Mouse (Mus musculus): Measurements from ENCODE around the gene Ccdc32. TPM values are rescaled to one million over a fixed set of nuclear protein-coding genes. Genes with fewer than 3 reads are reported as not detected.

Ccdc32 gene
- 31.1 and 33.8 TPM in 2 replicates for polyA plus RNA-seq (2015; fragmentation: Nextera tagmentation; extraction: Ambion mirVana)

GRCm38 (mm10) chr2:119028941-119029551 is at the start of gene Ccdc32:
Gene Ccdc32, minus strand, starts transcription at chr2:119029393.
- Histone ChIP-seq H3K27me3 (peaks cover 11% of the 10 kb centered on the region; the same call in 1 of the 2 replicates), H3K27ac (no peak within 1 kb of the TSS), H3K9ac (peak within 1 kb of the TSS; percentile 79), H3K4me2 (peak within 1 kb of the TSS; percentile 78), H3K9me3 (replicated peaks) (no peaks in the 10 kb centered on the region), H3K4me1 (peaks cover 21% of the 10 kb centered on the region), H3K36me3 (ENCODE audit: poor library complexity, severe bottlenecking) (peaks cover 15% of the 10 kb centered on the region), H3K4me3 (peak within 1 kb of the TSS; percentile 73)
- under 1% methylated on average over 28 of the region's 28 CpGs for WGBS
- peak; percentile 98 for ATAC-seq

- ATAC-seq, result no peak
- peaks cover 38% of the 10 kb centered on the region for H3K36me3 ChIP-seq (ENCODE audit: poor library complexity, severe bottlenecking)
- H3K9ac ChIP-seq, result no peak overlapping the region
- no peaks in the 10 kb centered on the region for H3K4me1 ChIP-seq
- H3K27me3 ChIP-seq, result no peaks in the 10 kb centered on the region
- H3K9me3 ChIP-seq (replicated peaks), result no peaks in the 10 kb centered on the region
- no peak overlapping the region for H3K4me3 ChIP-seq
- no peak overlapping the region for H3K27ac ChIP-seq
- WGBS, result 92% methylated on average over 4 of the region's 4 CpGs
- H3K4me2 ChIP-seq, result no peak overlapping the region
These were observed 43.2 kb upstream of the Ccdc32 start for GRCm38 (mm10) chr2:119072397-119072796.

GRCm38 (mm10) chr2:119060139-119060538 is 30.9 kb upstream of the Ccdc32 start:
- Histone ChIP-seq H3K9ac (no peak overlapping the region), H3K27ac (no peak overlapping the region), H3K4me3 (no peak overlapping the region), H3K4me1 (no peaks in the 10 kb centered on the region), H3K27me3 (no peaks in the 10 kb centered on the region), H3K9me3 (replicated peaks) (no peaks in the 10 kb centered on the region), H3K36me3 (ENCODE audit: poor library complexity, severe bottlenecking) (peaks cover 37% of the 10 kb centered on the region), H3K4me2 (no peak overlapping the region)
- 99% methylated on average over 2 of the region's 2 CpGs for WGBS
- no peak for ATAC-seq

GRCm38 (mm10) chr2:119050132-119050650 is 21.0 kb upstream of the Ccdc32 start:
- Histone ChIP-seq H3K27ac (no peak overlapping the region), H3K4me3 (no peak overlapping the region), H3K27me3 (no peaks in the 10 kb centered on the region), H3K9ac (no peak overlapping the region), H3K4me2 (no peak overlapping the region), H3K4me1 (peaks cover 20% of the 10 kb centered on the region), H3K9me3 (replicated peaks) (no peaks in the 10 kb centered on the region), H3K36me3 (ENCODE audit: poor library complexity, severe bottlenecking) (no peaks in the 10 kb centered on the region)
- 92% methylated on average over 4 of the region's 4 CpGs for WGBS
- no peak for ATAC-seq

GRCm38 (mm10) chr2:119047849-119048248 is 18.7 kb upstream of the Ccdc32 start:
- WGBS, result 16% methylated on average over 4 of the region's 4 CpGs
- peak overlapping the region; percentile 69 for H3K9ac ChIP-seq
- no peak overlapping the region for H3K27ac ChIP-seq

GRCm38 (mm10) chr2:119046649-119047611 is 17.7 kb upstream of the Ccdc32 start, which contains the start of gene Knl1:
Gene Knl1, plus strand, starts transcription at chr2:119047119.
- Histone ChIP-seq H3K36me3 (ENCODE audit: poor library complexity, severe bottlenecking) (peaks cover 5% of the 10 kb centered on the region; the same call in 1 of the 2 replicates), H3K27ac (peak within 1 kb of the TSS; percentile 77), H3K9me3 (replicated peaks) (no peaks in the 10 kb centered on the region), H3K4me3 (peak within 1 kb of the TSS; percentile 71), H3K9ac (peak within 1 kb of the TSS; percentile 69), H3K4me2 (peak within 1 kb of the TSS; percentile 67), H3K4me1 (peaks cover 20% of the 10 kb centered on the region), H3K27me3 (no peaks in the 10 kb centered on the region)
- WGBS, result under 1% methylated on average over 77 of the region's 77 CpGs
- ATAC-seq, result peak; percentile 97

More at GRCm38 (mm10) chr2:119047849-119048248, 18.7 kb upstream of the Ccdc32 start:
- Histone ChIP-seq H3K9me3 (replicated peaks) (no peaks in the 10 kb centered on the region), H3K4me3 (peak overlapping the region; percentile 71), H3K4me2 (peak overlapping the region; percentile 67), H3K36me3 (ENCODE audit: poor library complexity, severe bottlenecking) (no peaks in the 10 kb centered on the region), H3K4me1 (peaks cover 20% of the 10 kb centered on the region), H3K27me3 (no peaks in the 10 kb centered on the region)
- no peak for ATAC-seq

GRCm38 (mm10) chr2:119045163-119045562 is 16.0 kb upstream of the Ccdc32 start:
- Histone ChIP-seq H3K4me1 (peaks cover 27% of the 10 kb centered on the region), H3K4me2 (no peak overlapping the region), H3K36me3 (ENCODE audit: poor library complexity, severe bottlenecking) (peaks cover 15% of the 10 kb centered on the region; the same call in 1 of the 2 replicates), H3K9me3 (replicated peaks) (no peaks in the 10 kb centered on the region), H3K4me3 (no peak overlapping the region), H3K27ac (no peak overlapping the region), H3K9ac (no peak overlapping the region), H3K27me3 (no peaks in the 10 kb centered on the region)
- ATAC-seq, result no peak
- 75% methylated on average over 2 of the region's 2 CpGs for whole genome bisulfite sequencing

- WGBS, result 49% methylated on average over 4 of the region's 4 CpGs
- Histone ChIP-seq H3K27ac (no peak overlapping the region), H3K9ac (no peak overlapping the region), H3K9me3 (replicated peaks) (no peaks in the 10 kb centered on the region), H3K4me2 (no peak overlapping the region), H3K4me3 (no peak overlapping the region), H3K36me3 (ENCODE audit: poor library complexity, severe bottlenecking) (peaks cover 40% of the 10 kb centered on the region), H3K4me1 (peaks cover 12% of the 10 kb centered on the region), H3K27me3 (no peaks in the 10 kb centered on the region)
- ATAC-seq, result no peak
These were observed 11.7 kb upstream of the Ccdc32 start for GRCm38 (mm10) chr2:119040882-119041281.

- WGBS, result 6% methylated on average over 7 of the region's 7 CpGs
- peak overlapping the region; percentile 83 for H3K4me2 ChIP-seq
- peaks cover 26% of the 10 kb centered on the region for H3K36me3 ChIP-seq (ENCODE audit: poor library complexity, severe bottlenecking)
- no peaks in the 10 kb centered on the region for H3K9me3 ChIP-seq (replicated peaks)
- H3K27me3 ChIP-seq, result peaks cover 11% of the 10 kb centered on the region; the same call in 1 of the 2 replicates
- H3K9ac ChIP-seq, result peak overlapping the region; percentile 87
- H3K4me1 ChIP-seq, result peaks cover 17% of the 10 kb centered on the region
- peak overlapping the region; percentile 91 for H3K27ac ChIP-seq
- no peak; the same call in 1 of the 2 replicates for ATAC-seq
- H3K4me3 ChIP-seq, result peak overlapping the region; percentile 88
These were observed 6.2 kb upstream of the Ccdc32 start for GRCm38 (mm10) chr2:119035397-119035745.

GRCm38 (mm10) chr2:119034656-119035396 is 5.6 kb upstream of the Ccdc32 start, which contains the start of gene Rpusd2:
Gene Rpusd2, plus strand, starts transcription at chr2:119034790.
- Histone ChIP-seq H3K9me3 (replicated peaks) (no peaks in the 10 kb centered on the region), H3K4me1 (peaks cover 17% of the 10 kb centered on the region), H3K36me3 (ENCODE audit: poor library complexity, severe bottlenecking) (peaks cover 26% of the 10 kb centered on the region), H3K4me3 (peak within 1 kb of the TSS; percentile 88), H3K9ac (peak within 1 kb of the TSS; percentile 87), H3K4me2 (peak within 1 kb of the TSS; percentile 83), H3K27me3 (peaks cover 11% of the 10 kb centered on the region; the same call in 1 of the 2 replicates), H3K27ac (peak within 1 kb of the TSS; percentile 91)
- peak; percentile 98 for ATAC-seq
- WGBS, result under 1% methylated on average over 49 of the region's 49 CpGs

- H3K4me2 ChIP-seq, result no peak overlapping the region
- peaks cover 5% of the 10 kb centered on the region for H3K36me3 ChIP-seq (ENCODE audit: poor library complexity, severe bottlenecking)
- no peak overlapping the region for H3K27ac ChIP-seq
- no peaks in the 10 kb centered on the region for H3K9me3 ChIP-seq (replicated peaks)
- H3K27me3 ChIP-seq, result peaks cover 11% of the 10 kb centered on the region; the same call in 1 of the 2 replicates
- H3K4me3 ChIP-seq, result no peak overlapping the region
- no peak for ATAC-seq
- no peak overlapping the region for H3K9ac ChIP-seq
- peaks cover 38% of the 10 kb centered on the region for H3K4me1 ChIP-seq
- 70% methylated on average over 4 of the region's 4 CpGs for WGBS
These were observed 3.0 kb upstream of the Ccdc32 start for GRCm38 (mm10) chr2:119032191-119032590.
